In genomic region chr1:62333016-62333415, GRCm38 (mm10) we compare ENCODE assay signal across 23 mouse cellular contexts.
DNase-seq lines count a peak whose midpoint lies in the region; ATAC-seq and TF ChIP-seq lines count a peak whose summit lies in the region.
"Had no signal": no experiment of that assay in that cellular context is flagged by ENCODE, and none has a peak within 500 bp of the region (broad histone marks: within the 10 kb centered on the region; RNA-seq: fewer than 3 reads in every experiment).

No protein-coding gene starts in this region.

- no peaks in the 10 kb centered on the region for H3K36me3 ChIP-seq in forebrain, embryonic 14.5 days (ENCODE audit: control insufficient read depth, insufficient read depth, low read length)
- H3K36me3 ChIP-seq in forebrain, embryonic 13.5 days (ENCODE audit: poor library complexity, severe bottlenecking), result no peaks in the 10 kb centered on the region
- H3K36me3 ChIP-seq in midbrain, embryonic 14.5 days (ENCODE audit: control insufficient read depth, insufficient read depth, low read length), result no peaks in the 10 kb centered on the region
- H3K36me3 ChIP-seq in midbrain, embryonic 11.5 days (ENCODE audit: control insufficient read depth, insufficient read depth, low read length), result no peaks in the 10 kb centered on the region
- H3K36me3 ChIP-seq: embryonic facial prominence, embryonic 15.5 days; G1E; heart, embryonic 10.5 days; heart, embryonic 13.5 days; hindbrain, embryonic 12.5 days; hindbrain, embryonic 15.5 days had no signal

- DNase-seq in forebrain, embryonic 14.5 days (ENCODE audit: low spot score), result peak; percentile 61
- peak; percentile 46 for DNase-seq in midbrain, embryonic 14.5 days
- no peak for DNase-seq in midbrain, embryonic 11.5 days (ENCODE audit: low spot score, missing footprints)
- peak; percentile 9 for DNase-seq in Muller cell, postnatal 12 days (ENCODE audit: inconsistent ontology term)
- peak; percentile 73 for DNase-seq in brain, embryonic 14.5 days (ENCODE audit: low read depth)
- DNase-seq: adrenal gland, adult 2 months; adrenal gland, postnatal 14 days; cerebellum, adult 11-12 months; cerebellum, adult 8-10 months; cerebellum, postnatal 36 days; embryo, embryonic 11 days; gastrocnemius, postnatal 10 days; gastrocnemius, postnatal 36 days; heart, adult 2 months had no signal

- no peak overlapping the region for H3K27ac ChIP-seq in forebrain, embryonic 14.5 days (ENCODE audit: low read depth, low read length)
- H3K27ac ChIP-seq in forebrain, embryonic 13.5 days, result no peak overlapping the region
- H3K27ac ChIP-seq in midbrain, embryonic 14.5 days (replicated peaks; ENCODE audit: low read depth, low read length), result no peak overlapping the region
- H3K27ac ChIP-seq in midbrain, embryonic 11.5 days (ENCODE audit: low read depth, low read length), result no peak overlapping the region
- H3K27ac ChIP-seq: embryonic facial prominence, embryonic 15.5 days; heart, adult 2 months; heart, embryonic 10.5 days; heart, embryonic 13.5 days; hindbrain, embryonic 12.5 days; hindbrain, embryonic 15.5 days had no signal

- H3K4me1 ChIP-seq in forebrain, embryonic 14.5 days (ENCODE audit: control insufficient read depth, insufficient read depth, low read length), result peaks cover 6% of the 10 kb centered on the region; the same call in 1 of the 2 replicates
- peaks cover 8% of the 10 kb centered on the region for H3K4me1 ChIP-seq in forebrain, embryonic 13.5 days
- H3K4me1 ChIP-seq in midbrain, embryonic 14.5 days (ENCODE audit: control insufficient read depth, insufficient read depth, low read length), result no peaks in the 10 kb centered on the region
- no peaks in the 10 kb centered on the region for H3K4me1 ChIP-seq in midbrain, embryonic 11.5 days (ENCODE audit: control insufficient read depth, insufficient read depth, low read length)
- H3K4me1 ChIP-seq: embryonic facial prominence, embryonic 15.5 days; hindbrain, embryonic 12.5 days; hindbrain, embryonic 15.5 days had no signal

- TF ChIP-seq CTCF in brain, embryonic 14.5 days (IDR thresholded peaks at IDR 0.05; ENCODE audit: borderline replicate concordance, extremely low read depth, insufficient read depth, insufficient read length), result no peak

- no peak for ATAC-seq in forebrain, embryonic 14.5 days
- no peak for ATAC-seq in forebrain, embryonic 13.5 days
- ATAC-seq in midbrain, embryonic 14.5 days (ENCODE audit: low FRiP score, low TSS enrichment), result no peak
- ATAC-seq in midbrain, embryonic 11.5 days (ENCODE audit: low FRiP score), result no peak
- ATAC-seq: forebrain, embryonic 16.5 days had no signal

- no peaks in the 10 kb centered on the region for H3K27me3 ChIP-seq in forebrain, embryonic 14.5 days (replicated peaks; ENCODE audit: control insufficient read depth, insufficient read depth, low read length)
- no peaks in the 10 kb centered on the region for H3K27me3 ChIP-seq in forebrain, embryonic 13.5 days
- H3K27me3 ChIP-seq in midbrain, embryonic 14.5 days (ENCODE audit: control insufficient read depth, insufficient read depth, low read length), result no peaks in the 10 kb centered on the region
- H3K27me3 ChIP-seq in midbrain, embryonic 11.5 days (ENCODE audit: control insufficient read depth, insufficient read depth, low read length), result no peaks in the 10 kb centered on the region
- H3K27me3 ChIP-seq: CH12.LX; embryonic facial prominence, embryonic 15.5 days; heart, embryonic 13.5 days; hindbrain, embryonic 12.5 days; hindbrain, embryonic 15.5 days had no signal

- H3K9ac ChIP-seq in forebrain, embryonic 14.5 days (ENCODE audit: low read length), result no peak overlapping the region
- H3K9ac ChIP-seq in forebrain, embryonic 13.5 days, result no peak overlapping the region
- H3K9ac ChIP-seq in midbrain, embryonic 14.5 days (replicated peaks; ENCODE audit: low read length), result no peak overlapping the region
- H3K9ac ChIP-seq in midbrain, embryonic 11.5 days (ENCODE audit: low read length), result no peak overlapping the region
- H3K9ac ChIP-seq: embryonic facial prominence, embryonic 15.5 days; heart, embryonic 13.5 days; hindbrain, embryonic 12.5 days; hindbrain, embryonic 15.5 days had no signal

- no peak for TF ChIP-seq POLR2A in brain, embryonic 14.5 days (IDR thresholded peaks at IDR 0.05; ENCODE audit: borderline replicate concordance, extremely low read depth, insufficient read depth, insufficient read length, poor library complexity, severe bottlenecking)

- H3K4me2 ChIP-seq in forebrain, embryonic 14.5 days (ENCODE audit: low read length), result no peak overlapping the region
- H3K4me2 ChIP-seq in forebrain, embryonic 13.5 days, result no peak overlapping the region
- H3K4me2 ChIP-seq in midbrain, embryonic 14.5 days (ENCODE audit: low read length), result no peak overlapping the region
- no peak overlapping the region for H3K4me2 ChIP-seq in midbrain, embryonic 11.5 days
- H3K4me2 ChIP-seq: embryonic facial prominence, embryonic 15.5 days; heart, embryonic 13.5 days; hindbrain, embryonic 12.5 days; hindbrain, embryonic 15.5 days had no signal

- no peak overlapping the region for H3K4me3 ChIP-seq in forebrain, embryonic 14.5 days (ENCODE audit: low read depth, low read length)
- H3K4me3 ChIP-seq in forebrain, embryonic 13.5 days, result no peak overlapping the region
- no peak overlapping the region for H3K4me3 ChIP-seq in midbrain, embryonic 14.5 days (replicated peaks; ENCODE audit: low read depth, low read length)
- no peak overlapping the region for H3K4me3 ChIP-seq in midbrain, embryonic 11.5 days (ENCODE audit: low read depth, low read length)
- H3K4me3 ChIP-seq: embryonic facial prominence, embryonic 15.5 days; heart, adult 2 months; heart, embryonic 10.5 days; heart, embryonic 13.5 days; hindbrain, embryonic 12.5 days; hindbrain, embryonic 15.5 days had no signal

- 18% methylated on average over 2 of the region's 2 CpGs for WGBS in forebrain, embryonic 14.5 days
- 24% methylated on average over 2 of the region's 2 CpGs for WGBS in forebrain, embryonic 13.5 days
- WGBS in midbrain, embryonic 14.5 days, result 28% methylated on average over 2 of the region's 2 CpGs
- WGBS in midbrain, embryonic 11.5 days, result 59% methylated on average over 2 of the region's 2 CpGs

- no peaks in the 10 kb centered on the region for H3K9me3 ChIP-seq in forebrain, embryonic 14.5 days (replicated peaks; ENCODE audit: control insufficient read depth, low read length)
- H3K9me3 ChIP-seq in forebrain, embryonic 13.5 days (replicated peaks), result no peaks in the 10 kb centered on the region
- no peaks in the 10 kb centered on the region for H3K9me3 ChIP-seq in midbrain, embryonic 14.5 days (ENCODE audit: control insufficient read depth, low read length)
- H3K9me3 ChIP-seq in midbrain, embryonic 11.5 days (ENCODE audit: control insufficient read depth, low read length), result no peaks in the 10 kb centered on the region
- H3K9me3 ChIP-seq: embryonic facial prominence, embryonic 15.5 days; G1E; heart, embryonic 10.5 days; heart, embryonic 13.5 days; hindbrain, embryonic 12.5 days; hindbrain, embryonic 15.5 days had no signal
